Mouse (Mus musculus): ENCODE measurements around the gene Fut8. TPM values are rescaled to one million over a fixed set of nuclear protein-coding genes. Genes with fewer than 3 reads are reported as not detected.
"Not testable (repeated sequence)": the region's sequence is repeated elsewhere in the genome, so short reads cannot be mapped to it uniquely, and the experiment has no call there.

Gene Fut8
- polyA plus RNA-seq, 1 experiment from 2014 or later: 13.8 TPM

GRCm38 (mm10) chr12:77288507-77288906, 50.6 kb downstream of the Fut8 start:
- no peak overlapping the region for H3K4me2 ChIP-seq
- H3K9me3 ChIP-seq (replicated peaks): no peaks in the 10 kb centered on the region
- ATAC-seq (ENCODE audit: low read depth) (no peak), DNase-seq (no peak)
- 57% methylated on average over 2 of the region's 2 CpGs for whole genome bisulfite sequencing (ENCODE audit: insufficient replicate concordance)
- H3K36me3 ChIP-seq: no peaks in the 10 kb centered on the region
- H3K9ac ChIP-seq: no peak overlapping the region
- no peak overlapping the region for H3K27ac ChIP-seq
- H3K4me1 ChIP-seq (replicated peaks): peaks cover 10% of the 10 kb centered on the region
- no peak overlapping the region for H3K4me3 ChIP-seq (replicated peaks)
- no peaks in the 10 kb centered on the region for H3K27me3 ChIP-seq

- DNase-seq: no peak
Observed at GRCm38 (mm10) chr12:77291017-77291416, 53.1 kb downstream of the Fut8 start.

GRCm38 (mm10) chr12:77291864-77292263, 53.9 kb downstream of the Fut8 start:
- H3K4me3 ChIP-seq (replicated peaks); H3K36me3 ChIP-seq; ATAC-seq (ENCODE audit: low read depth); H3K4me1 ChIP-seq (replicated peaks); H3K4me2 ChIP-seq; H3K9me3 ChIP-seq (replicated peaks); DNase-seq; H3K27me3 ChIP-seq; H3K9ac ChIP-seq; H3K27ac ChIP-seq: not testable (repeated sequence)
- 56% methylated on average over 2 of the region's 2 CpGs for WGBS (ENCODE audit: insufficient replicate concordance)

More at GRCm38 (mm10) chr12:77291017-77291416, 53.1 kb downstream of the Fut8 start:
- Histone ChIP-seq H3K27ac (no peak overlapping the region), H3K9ac (no peak overlapping the region), H3K4me3 (replicated peaks) (no peak overlapping the region), H3K9me3 (replicated peaks) (no peaks in the 10 kb centered on the region), H3K27me3 (no peaks in the 10 kb centered on the region), H3K4me1 (replicated peaks) (peaks cover 10% of the 10 kb centered on the region), H3K36me3 (no peaks in the 10 kb centered on the region), H3K4me2 (no peak overlapping the region)
- WGBS (ENCODE audit: insufficient replicate concordance): 74% methylated on average over 4 of the region's 4 CpGs
- ATAC-seq (ENCODE audit: low read depth): no peak

GRCm38 (mm10) chr12:77292375-77293258, 54.7 kb downstream of the Fut8 start:
- WGBS (ENCODE audit: insufficient replicate concordance): 43% methylated on average over 4 of the region's 4 CpGs
- ATAC-seq (ENCODE audit: low read depth) (no peak), DNase-seq (no peak)
- H3K27me3 ChIP-seq: no peaks in the 10 kb centered on the region
- no peaks in the 10 kb centered on the region for H3K9me3 ChIP-seq (replicated peaks)
- no peak overlapping the region for H3K9ac ChIP-seq
- peaks cover 6% of the 10 kb centered on the region for H3K4me1 ChIP-seq (replicated peaks)
- H3K27ac ChIP-seq: no peak overlapping the region
- H3K4me2 ChIP-seq: no peak overlapping the region
- no peak overlapping the region for H3K4me3 ChIP-seq (replicated peaks)
- no peaks in the 10 kb centered on the region for H3K36me3 ChIP-seq

GRCm38 (mm10) chr12:77296119-77296518, 58.2 kb downstream of the Fut8 start:
- Histone ChIP-seq H3K9ac (no peak overlapping the region), H3K9me3 (replicated peaks) (no peaks in the 10 kb centered on the region), H3K4me1 (replicated peaks) (peaks cover 6% of the 10 kb centered on the region), H3K4me3 (replicated peaks) (no peak overlapping the region), H3K27me3 (no peaks in the 10 kb centered on the region), H3K36me3 (no peaks in the 10 kb centered on the region), H3K27ac (no peak overlapping the region), H3K4me2 (no peak overlapping the region)
- DNase-seq (no peak), ATAC-seq (ENCODE audit: low read depth) (no peak)
- WGBS (ENCODE audit: insufficient replicate concordance): 79% methylated on average over 1 of the region's 1 CpGs

GRCm38 (mm10) chr12:77297114-77297513, 59.2 kb downstream of the Fut8 start:
- Histone ChIP-seq H3K27me3 (no peaks in the 10 kb centered on the region), H3K9ac (no peak overlapping the region), H3K27ac (no peak overlapping the region), H3K4me1 (replicated peaks) (peaks cover 6% of the 10 kb centered on the region), H3K9me3 (replicated peaks) (no peaks in the 10 kb centered on the region), H3K4me3 (replicated peaks) (no peak overlapping the region), H3K4me2 (no peak overlapping the region), H3K36me3 (no peaks in the 10 kb centered on the region)
- DNase-seq (no peak), ATAC-seq (ENCODE audit: low read depth) (no peak)
- 82% methylated on average over 4 of the region's 4 CpGs for WGBS (ENCODE audit: insufficient replicate concordance)

- ATAC-seq (ENCODE audit: low read depth) (no peak), DNase-seq (no peak)
- 58% methylated on average over 2 of the region's 2 CpGs for WGBS (ENCODE audit: insufficient replicate concordance)
- no peak overlapping the region for H3K4me3 ChIP-seq (replicated peaks)
- H3K27me3 ChIP-seq: no peaks in the 10 kb centered on the region
- H3K36me3 ChIP-seq: no peaks in the 10 kb centered on the region
- no peaks in the 10 kb centered on the region for H3K9me3 ChIP-seq (replicated peaks)
- H3K27ac ChIP-seq: no peak overlapping the region
- no peak overlapping the region for H3K9ac ChIP-seq
- H3K4me1 ChIP-seq (replicated peaks): peaks cover 2% of the 10 kb centered on the region; the same call in 1 of the 2 replicates
- no peak overlapping the region for H3K4me2 ChIP-seq
Observed at GRCm38 (mm10) chr12:77297858-77298257, 59.9 kb downstream of the Fut8 start.

GRCm38 (mm10) chr12:77302011-77302410, 64.1 kb downstream of the Fut8 start:
- Histone ChIP-seq H3K27ac (no peak overlapping the region), H3K27me3 (no peaks in the 10 kb centered on the region), H3K4me3 (replicated peaks) (no peak overlapping the region), H3K9me3 (replicated peaks) (no peaks in the 10 kb centered on the region), H3K4me2 (no peak overlapping the region), H3K36me3 (no peaks in the 10 kb centered on the region), H3K4me1 (replicated peaks) (no peaks in the 10 kb centered on the region), H3K9ac (no peak overlapping the region)
- ATAC-seq (ENCODE audit: low read depth) (no peak), DNase-seq (no peak)
- WGBS (ENCODE audit: insufficient replicate concordance): 72% methylated on average over 1 of the region's 1 CpGs

- Histone ChIP-seq H3K4me2 (no peak overlapping the region), H3K9me3 (replicated peaks) (no peaks in the 10 kb centered on the region), H3K4me3 (replicated peaks) (no peak overlapping the region), H3K4me1 (replicated peaks) (no peaks in the 10 kb centered on the region), H3K36me3 (no peaks in the 10 kb centered on the region), H3K9ac (no peak overlapping the region), H3K27ac (no peak overlapping the region), H3K27me3 (no peaks in the 10 kb centered on the region)
- DNase-seq (no peak), ATAC-seq (ENCODE audit: low read depth) (no peak)
Observed at GRCm38 (mm10) chr12:77303367-77303766, 65.4 kb downstream of the Fut8 start.

- no peaks in the 10 kb centered on the region for H3K4me1 ChIP-seq (replicated peaks)
- WGBS (ENCODE audit: insufficient replicate concordance): 42% methylated on average over 3 of the region's 3 CpGs
- H3K9ac ChIP-seq: no peak overlapping the region
- no peak overlapping the region for H3K4me3 ChIP-seq (replicated peaks)
- H3K27ac ChIP-seq: no peak overlapping the region
- no peaks in the 10 kb centered on the region for H3K36me3 ChIP-seq
- H3K4me2 ChIP-seq: no peak overlapping the region
- DNase-seq: no peak
- H3K27me3 ChIP-seq: no peaks in the 10 kb centered on the region
- ATAC-seq (ENCODE audit: low read depth): no peak
- H3K9me3 ChIP-seq (replicated peaks): no peaks in the 10 kb centered on the region
Observed at GRCm38 (mm10) chr12:77305502-77305901, 67.6 kb downstream of the Fut8 start.

- no peak for ATAC-seq (ENCODE audit: low read depth)
- Histone ChIP-seq H3K9me3 (replicated peaks) (no peaks in the 10 kb centered on the region), H3K36me3 (no peaks in the 10 kb centered on the region), H3K4me3 (replicated peaks) (no peak overlapping the region), H3K27ac (no peak overlapping the region), H3K4me2 (no peak overlapping the region), H3K9ac (no peak overlapping the region), H3K4me1 (replicated peaks) (no peaks in the 10 kb centered on the region), H3K27me3 (no peaks in the 10 kb centered on the region)
- WGBS (ENCODE audit: insufficient replicate concordance): 70% methylated on average over 3 of the region's 3 CpGs
- no peak for DNase-seq
Observed at GRCm38 (mm10) chr12:77306759-77307314, 68.9 kb downstream of the Fut8 start.

- Histone ChIP-seq H3K4me3 (replicated peaks) (no peak overlapping the region), H3K27me3 (no peaks in the 10 kb centered on the region), H3K4me1 (replicated peaks) (no peaks in the 10 kb centered on the region), H3K36me3 (no peaks in the 10 kb centered on the region), H3K9me3 (replicated peaks) (no peaks in the 10 kb centered on the region), H3K27ac (no peak overlapping the region), H3K9ac (no peak overlapping the region), H3K4me2 (no peak overlapping the region)
- ATAC-seq (ENCODE audit: low read depth): no peak
- DNase-seq: no peak
Observed at GRCm38 (mm10) chr12:77309507-77309906, 71.6 kb downstream of the Fut8 start.

All from liver, embryonic 13.5 days (tissue).